Mouse (Mus musculus): ENCODE measurements around the gene Rgs2. TPM values are rescaled to one million over a fixed set of nuclear protein-coding genes. Genes with fewer than 3 reads are reported as not detected.

Rgs2 gene
- polyA plus RNA-seq, 1 experiment from 2014 or later: 12.0 TPM

GRCm38 (mm10) chr1:143982765-143983312 lies 21.1 kb downstream of the Rgs2 start:
- Histone ChIP-seq H3K4me3 (replicated peaks) (no peak overlapping the region), H3K9ac (no peak overlapping the region), H3K9me3 (replicated peaks) (no peaks in the 10 kb centered on the region), H3K4me1 (replicated peaks) (no peaks in the 10 kb centered on the region), H3K27ac (replicated peaks) (no peak overlapping the region), H3K27me3 (no peaks in the 10 kb centered on the region), H3K36me3 (replicated peaks) (no peaks in the 10 kb centered on the region), H3K4me2 (no peak overlapping the region)
- 44% methylated on average over 3 of the region's 3 CpGs for WGBS (ENCODE audit: insufficient replicate concordance)
- no peak for ATAC-seq (ENCODE audit: insufficient read depth)

- 48% methylated on average over 2 of the region's 2 CpGs for WGBS (ENCODE audit: insufficient replicate concordance)
- Histone ChIP-seq H3K4me1 (replicated peaks) (no peaks in the 10 kb centered on the region), H3K9me3 (replicated peaks) (no peaks in the 10 kb centered on the region), H3K36me3 (replicated peaks) (no peaks in the 10 kb centered on the region), H3K27me3 (no peaks in the 10 kb centered on the region), H3K4me3 (replicated peaks) (no peak overlapping the region), H3K9ac (no peak overlapping the region), H3K27ac (replicated peaks) (no peak overlapping the region), H3K4me2 (no peak overlapping the region)
- ATAC-seq (ENCODE audit: insufficient read depth): no peak
Measured at GRCm38 (mm10) chr1:143982085-143982764, 21.7 kb downstream of the Rgs2 start.

GRCm38 (mm10) chr1:143980811-143981210 lies 23.1 kb downstream of the Rgs2 start:
- Histone ChIP-seq H3K4me2 (no peak overlapping the region), H3K4me3 (replicated peaks) (no peak overlapping the region), H3K27me3 (no peaks in the 10 kb centered on the region), H3K9me3 (replicated peaks) (no peaks in the 10 kb centered on the region), H3K9ac (no peak overlapping the region), H3K27ac (replicated peaks) (no peak overlapping the region), H3K36me3 (replicated peaks) (no peaks in the 10 kb centered on the region), H3K4me1 (replicated peaks) (no peaks in the 10 kb centered on the region)
- ATAC-seq (ENCODE audit: insufficient read depth): no peak

DNA sequence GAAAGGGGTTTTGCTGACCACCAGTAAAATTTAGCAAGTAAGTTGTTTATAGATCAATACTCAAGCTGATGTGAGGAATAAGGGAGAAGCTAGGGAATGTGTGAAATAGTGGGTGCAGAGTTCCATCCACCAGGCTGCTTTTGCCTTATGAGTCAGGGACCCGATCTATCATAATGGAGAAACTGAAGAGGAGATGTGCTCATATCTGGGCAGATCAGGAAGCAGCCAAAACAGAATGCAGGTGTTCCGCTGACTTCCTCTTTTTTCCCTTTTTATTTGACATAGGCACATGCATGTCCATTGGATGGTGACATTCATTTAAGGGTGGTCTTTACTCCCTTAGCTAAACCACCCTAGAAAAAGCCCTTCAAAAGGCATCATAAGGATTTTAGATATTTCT lies 29.3 kb downstream of the Rgs2 start:
- H3K4me1 ChIP-seq (replicated peaks): no peaks in the 10 kb centered on the region
- no peak for ATAC-seq (ENCODE audit: insufficient read depth)
- no peaks in the 10 kb centered on the region for H3K9me3 ChIP-seq (replicated peaks)
- no peak overlapping the region for H3K27ac ChIP-seq (replicated peaks)
- H3K4me3 ChIP-seq (replicated peaks): no peak overlapping the region
- WGBS (ENCODE audit: insufficient replicate concordance): 44% methylated on average over 2 of the region's 2 CpGs
- no peak overlapping the region for H3K9ac ChIP-seq
- H3K27me3 ChIP-seq: no peaks in the 10 kb centered on the region
- H3K4me2 ChIP-seq: no peak overlapping the region
- H3K36me3 ChIP-seq (replicated peaks): no peaks in the 10 kb centered on the region

GRCm38 (mm10) chr1:143962301-143962700 lies 41.7 kb downstream of the Rgs2 start:
- no peak overlapping the region for H3K27ac ChIP-seq (replicated peaks)
- H3K4me2 ChIP-seq: no peak overlapping the region
- ATAC-seq (ENCODE audit: insufficient read depth): no peak
- no peak overlapping the region for H3K4me3 ChIP-seq (replicated peaks)
- no peaks in the 10 kb centered on the region for H3K4me1 ChIP-seq (replicated peaks)
- no peaks in the 10 kb centered on the region for H3K27me3 ChIP-seq
- no peaks in the 10 kb centered on the region for H3K36me3 ChIP-seq (replicated peaks)
- no peak overlapping the region for H3K9ac ChIP-seq
- no peaks in the 10 kb centered on the region for H3K9me3 ChIP-seq (replicated peaks)
- WGBS (ENCODE audit: insufficient replicate concordance): 69% methylated on average over 3 of the region's 3 CpGs

- Histone ChIP-seq H3K9me3 (replicated peaks) (no peaks in the 10 kb centered on the region), H3K27ac (replicated peaks) (no peak overlapping the region), H3K9ac (no peak overlapping the region), H3K27me3 (no peaks in the 10 kb centered on the region), H3K4me2 (no peak overlapping the region), H3K4me3 (replicated peaks) (no peak overlapping the region), H3K4me1 (replicated peaks) (no peaks in the 10 kb centered on the region), H3K36me3 (replicated peaks) (no peaks in the 10 kb centered on the region)
- 52% methylated on average over 2 of the region's 2 CpGs for WGBS (ENCODE audit: insufficient replicate concordance)
- no peak for ATAC-seq (ENCODE audit: insufficient read depth)
Measured at GRCm38 (mm10) chr1:143960340-143960739, 43.6 kb downstream of the Rgs2 start.

DNA sequence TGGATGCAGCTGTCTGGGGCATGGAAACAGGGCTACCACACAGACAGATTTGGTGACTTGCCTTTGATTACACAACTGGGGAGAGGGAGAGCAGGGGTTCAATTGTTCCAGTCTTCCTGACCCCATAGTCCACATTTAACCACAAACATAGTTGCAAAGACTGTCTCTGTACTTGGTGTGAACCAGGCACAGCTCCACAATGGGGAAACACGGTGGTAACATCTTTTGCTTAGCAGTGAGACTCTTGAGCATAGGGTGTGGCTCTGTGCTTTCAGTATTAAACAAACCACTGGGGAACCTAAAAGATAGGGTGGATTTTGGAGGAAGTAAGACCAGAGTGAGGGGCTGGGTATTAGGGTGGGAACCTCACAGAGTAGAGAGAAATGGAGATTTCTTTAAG lies 47.9 kb downstream of the Rgs2 start:
- WGBS (ENCODE audit: insufficient replicate concordance): 24% methylated on average over 1 of the region's 1 CpGs
- no peak for ATAC-seq (ENCODE audit: insufficient read depth)
- no peak overlapping the region for H3K27ac ChIP-seq (replicated peaks)

DNA sequence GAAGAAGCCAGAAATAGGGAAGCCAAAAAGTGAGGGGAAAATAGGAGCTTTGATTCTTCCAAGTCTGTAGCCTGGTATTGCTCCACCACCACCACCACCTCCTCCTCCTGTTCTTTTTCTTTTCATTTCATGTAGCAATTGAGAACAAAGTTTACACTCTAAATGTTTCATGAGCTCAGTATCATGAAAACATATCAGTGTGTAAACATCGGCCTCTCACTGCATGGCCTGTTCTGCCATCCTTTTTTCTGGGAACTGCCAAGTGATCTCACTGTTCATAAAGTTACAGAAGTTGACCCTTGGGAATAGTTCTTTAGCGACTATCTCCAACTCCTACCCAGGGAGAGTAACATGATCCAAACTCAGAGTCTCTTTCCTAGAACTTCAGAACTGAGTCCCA lies 51.1 kb downstream of the Rgs2 start:
- ATAC-seq (ENCODE audit: insufficient read depth): no peak
- Histone ChIP-seq H3K9me3 (replicated peaks) (no peaks in the 10 kb centered on the region), H3K36me3 (replicated peaks) (no peaks in the 10 kb centered on the region), H3K27ac (replicated peaks) (no peak overlapping the region), H3K4me3 (replicated peaks) (no peak overlapping the region), H3K4me2 (no peak overlapping the region), H3K9ac (no peak overlapping the region), H3K4me1 (replicated peaks) (no peaks in the 10 kb centered on the region), H3K27me3 (no peaks in the 10 kb centered on the region)
- WGBS (ENCODE audit: insufficient replicate concordance): 63% methylated on average over 2 of the region's 2 CpGs

More for the DNA sequence above, 47.9 kb downstream of the Rgs2 start:
- Histone ChIP-seq H3K9me3 (replicated peaks) (no peaks in the 10 kb centered on the region), H3K36me3 (replicated peaks) (no peaks in the 10 kb centered on the region), H3K9ac (no peak overlapping the region), H3K27me3 (no peaks in the 10 kb centered on the region), H3K4me3 (replicated peaks) (no peak overlapping the region), H3K4me1 (replicated peaks) (no peaks in the 10 kb centered on the region), H3K4me2 (no peak overlapping the region)

Other genes starting within 250 kb of the Rgs2 start
- 1.4 and 1.5 TPM in 2 replicates for gene Trove2, start 227.1 kb downstream of the Rgs2 start, polyA plus RNA-seq (2015; fragmentation: Nextera tagmentation; extraction: Ambion mirVana)
- gene Uchl5, start 226.9 kb downstream of the Rgs2 start, polyA plus RNA-seq (2015; fragmentation: Nextera tagmentation; extraction: Ambion mirVana): 66.6 and 68.9 TPM in 2 replicates
- not detected in 2 replicates for gene Rgs13, start 173.2 kb upstream of the Rgs2 start, polyA plus RNA-seq (2015; fragmentation: Nextera tagmentation; extraction: Ambion mirVana)
- gene Rgs1, start 245.1 kb upstream of the Rgs2 start, polyA plus RNA-seq (2015; fragmentation: Nextera tagmentation; extraction: Ambion mirVana): 0.32 and 0.47 TPM in 2 replicates

Measured in liver, embryonic 15.5 days (tissue).